Mouse (Mus musculus): Measurements from ENCODE around the gene Fgf15. TPM values are rescaled to one million over a fixed set of nuclear protein-coding genes. Genes with fewer than 3 reads are reported as not detected.

The Fgf15 gene
- not detected in 2 replicates for polyA plus RNA-seq (2011; ENCODE audit: insufficient read length, low read depth, missing spikeins)

- TF ChIP-seq POLR2A (IDR thresholded peaks at IDR 0.05; ENCODE audit: low read depth, low read length) = no peak
- no peak for TF ChIP-seq CTCF (IDR thresholded peaks at IDR 0.05; ENCODE audit: borderline replicate concordance, insufficient read depth, low read length)
- Histone ChIP-seq H3K27ac (ENCODE audit: insufficient read depth, low read length) (no peak within 1 kb of the TSS), H3K4me1 (ENCODE audit: control insufficient read depth, insufficient read depth, low read length) (no peaks in the 10 kb centered on the region), H3K4me3 (ENCODE audit: insufficient read depth, low read length) (peak within 1 kb of the TSS; percentile 18; the same call in 1 of the 2 replicates)
These were observed at the start of gene Fgf15 for GRCm38 (mm10) chr7:144896294-144897218. Gene Fgf15 (plus strand): TSS chr7:144896531.

GRCm38 (mm10) chr7:144847067-144847466, 49.3 kb upstream of the Fgf15 start, which contains the start of gene Fgf4:
Gene Fgf4 (plus strand): TSS chr7:144847367.
- H3K27ac ChIP-seq (ENCODE audit: insufficient read depth, low read length) = no peak within 1 kb of the TSS
- no peaks in the 10 kb centered on the region for H3K4me1 ChIP-seq (ENCODE audit: control insufficient read depth, insufficient read depth, low read length)
- no peak within 1 kb of the TSS for H3K4me3 ChIP-seq (ENCODE audit: insufficient read depth, low read length)
- no peak for TF ChIP-seq POLR2A (IDR thresholded peaks at IDR 0.05; ENCODE audit: low read depth, low read length)
- no peak for TF ChIP-seq CTCF (IDR thresholded peaks at IDR 0.05; ENCODE audit: borderline replicate concordance, insufficient read depth, low read length)

GRCm38 (mm10) chr7:144851321-144851720, 45.0 kb upstream of the Fgf15 start:
- Histone ChIP-seq H3K4me3 (ENCODE audit: insufficient read depth, low read length) (no peak overlapping the region), H3K4me1 (ENCODE audit: control insufficient read depth, insufficient read depth, low read length) (no peaks in the 10 kb centered on the region), H3K27ac (ENCODE audit: insufficient read depth, low read length) (no peak overlapping the region)
- TF ChIP-seq POLR2A (IDR thresholded peaks at IDR 0.05; ENCODE audit: low read depth, low read length) (no peak), CTCF (IDR thresholded peaks at IDR 0.05; ENCODE audit: borderline replicate concordance, insufficient read depth, low read length) (no peak)

- Histone ChIP-seq H3K4me1 (ENCODE audit: control insufficient read depth, insufficient read depth, low read length) (no peaks in the 10 kb centered on the region), H3K27ac (ENCODE audit: insufficient read depth, low read length) (no peak overlapping the region), H3K4me3 (ENCODE audit: insufficient read depth, low read length) (no peak overlapping the region)
- no peak for TF ChIP-seq POLR2A (IDR thresholded peaks at IDR 0.05; ENCODE audit: low read depth, low read length)
- no peak for TF ChIP-seq CTCF (IDR thresholded peaks at IDR 0.05; ENCODE audit: borderline replicate concordance, insufficient read depth, low read length)
These were observed 41.4 kb upstream of the Fgf15 start for GRCm38 (mm10) chr7:144854966-144855365.

GRCm38 (mm10) chr7:144857158-144857557, 39.2 kb upstream of the Fgf15 start:
- Histone ChIP-seq H3K27ac (ENCODE audit: insufficient read depth, low read length) (no peak overlapping the region), H3K4me3 (ENCODE audit: insufficient read depth, low read length) (no peak overlapping the region), H3K4me1 (ENCODE audit: control insufficient read depth, insufficient read depth, low read length) (no peaks in the 10 kb centered on the region)
- TF ChIP-seq POLR2A (IDR thresholded peaks at IDR 0.05; ENCODE audit: low read depth, low read length) (no peak), CTCF (IDR thresholded peaks at IDR 0.05; ENCODE audit: borderline replicate concordance, insufficient read depth, low read length) (no peak)

GRCm38 (mm10) chr7:144857826-144858342, 38.4 kb upstream of the Fgf15 start:
- Histone ChIP-seq H3K4me1 (ENCODE audit: control insufficient read depth, insufficient read depth, low read length) (no peaks in the 10 kb centered on the region), H3K4me3 (ENCODE audit: insufficient read depth, low read length) (no peak overlapping the region), H3K27ac (ENCODE audit: insufficient read depth, low read length) (no peak overlapping the region)
- TF ChIP-seq POLR2A (IDR thresholded peaks at IDR 0.05; ENCODE audit: low read depth, low read length) = no peak
- no peak for TF ChIP-seq CTCF (IDR thresholded peaks at IDR 0.05; ENCODE audit: borderline replicate concordance, insufficient read depth, low read length)

GRCm38 (mm10) chr7:144858702-144859101, 37.6 kb upstream of the Fgf15 start:
- Histone ChIP-seq H3K4me3 (ENCODE audit: insufficient read depth, low read length) (no peak overlapping the region), H3K27ac (ENCODE audit: insufficient read depth, low read length) (no peak overlapping the region), H3K4me1 (ENCODE audit: control insufficient read depth, insufficient read depth, low read length) (no peaks in the 10 kb centered on the region)
- TF ChIP-seq CTCF (IDR thresholded peaks at IDR 0.05; ENCODE audit: borderline replicate concordance, insufficient read depth, low read length) (no peak), POLR2A (IDR thresholded peaks at IDR 0.05; ENCODE audit: low read depth, low read length) (no peak)

GRCm38 (mm10) chr7:144861056-144861768, 35.1 kb upstream of the Fgf15 start:
- H3K27ac ChIP-seq (ENCODE audit: insufficient read depth, low read length) = no peak overlapping the region
- no peak overlapping the region for H3K4me3 ChIP-seq (ENCODE audit: insufficient read depth, low read length)
- no peak for TF ChIP-seq CTCF (IDR thresholded peaks at IDR 0.05; ENCODE audit: borderline replicate concordance, insufficient read depth, low read length)
- TF ChIP-seq POLR2A (IDR thresholded peaks at IDR 0.05; ENCODE audit: low read depth, low read length) = no peak
- no peaks in the 10 kb centered on the region for H3K4me1 ChIP-seq (ENCODE audit: control insufficient read depth, insufficient read depth, low read length)

GRCm38 (mm10) chr7:144861769-144862070, 34.6 kb upstream of the Fgf15 start:
- H3K4me1 ChIP-seq (ENCODE audit: control insufficient read depth, insufficient read depth, low read length) = no peaks in the 10 kb centered on the region
- TF ChIP-seq POLR2A (IDR thresholded peaks at IDR 0.05; ENCODE audit: low read depth, low read length) (no peak), CTCF (IDR thresholded peaks at IDR 0.05; ENCODE audit: borderline replicate concordance, insufficient read depth, low read length) (no peak)
- no peak overlapping the region for H3K27ac ChIP-seq (ENCODE audit: insufficient read depth, low read length)
- H3K4me3 ChIP-seq (ENCODE audit: insufficient read depth, low read length) = no peak overlapping the region
